Mouse (Mus musculus) lung, adult 2 months (tissue): Measurements from ENCODE around the gene Prss28. TPM values are rescaled to one million over a fixed set of nuclear protein-coding genes. Genes with fewer than 3 reads are reported as not detected.

ENCODE experiments used
- DNase-seq: peaks from one replicate; pipeline ENCODE4 v3.0.0; 2022
- H3K4me1 ChIP-seq: fragments of 200-500 bp; 2 replicates; pipeline ENCODE4 v1.6.1; 2011; ENCODE audit warnings: low read length; ENCODE audit not compliant: control insufficient read depth, insufficient read depth
- H3K4me3 ChIP-seq: fragments of 200-500 bp; replicated peaks from 2 replicates; pipeline ENCODE3; 2011; ENCODE audit warnings: low read depth, mild to moderate bottlenecking, control low read depth, low read length; ENCODE audit errors: extremely low read depth
- CTCF ChIP-seq: fragments of 200-500 bp; IDR thresholded peaks from 2 replicates; pipeline ENCODE4 v1.5.1; 2011; ENCODE audit warnings: mild to moderate bottlenecking, low read length, control low read depth; ENCODE audit not compliant: insufficient read depth
- POLR2A ChIP-seq: fragments of 200-500 bp; IDR thresholded peaks from 2 replicates; pipeline ENCODE4 v1.6.1; 2011; ENCODE audit warnings: low read depth, mild to moderate bottlenecking, control low read depth, low read length, borderline replicate concordance; ENCODE audit errors: extremely low read depth
- WGBS: fragments of 180-500 bp; shearing (Covaris S2); methylation state at CpG from one replicate; pipeline ENCODE4 v1.1.7; 2018; 5-methylcytosine and 5-hydroxymethylcytosine counted together
- polyA plus RNA-seq: library from polyadenylated mRNA; depleted of rRNA; stranded (reverse); fragments of >200 nt; gene quantifications from 2 replicates; pipeline ENCODE4 v1.2.3, GENCODE M21; 2012

The Prss28 gene
- polyA plus RNA-seq, 1 experiment = not detected

DNA sequence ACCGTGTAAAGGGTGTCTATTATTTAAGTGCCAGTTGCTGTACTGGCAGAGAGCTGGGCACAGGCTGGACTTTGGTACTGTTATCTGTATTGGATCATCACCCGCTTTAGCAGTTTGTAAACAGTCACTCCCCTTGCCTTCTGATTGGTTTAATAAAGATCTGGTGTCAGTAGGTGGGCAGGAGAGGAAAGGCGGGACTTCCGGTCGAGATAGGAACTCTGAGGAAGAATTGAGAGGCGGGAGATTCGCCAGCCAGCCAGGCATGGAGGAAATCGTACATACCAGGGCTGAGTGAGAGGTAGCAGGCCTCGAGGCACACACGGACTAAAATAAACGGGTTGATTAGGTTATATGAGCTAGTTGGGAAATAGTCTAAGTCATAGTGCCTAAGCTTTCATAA is 26.3 kb upstream of the Prss28 start:
- peak; percentile 55 for DNase-seq
- H3K4me3 ChIP-seq = no peak overlapping the region
- H3K4me1 ChIP-seq = peaks cover 2% of the 10 kb centered on the region; the same call in 1 of the 2 replicates
- no peak for TF ChIP-seq POLR2A
- no peak for TF ChIP-seq CTCF
- 21% methylated on average over 11 of the region's 11 CpGs for WGBS

DNA sequence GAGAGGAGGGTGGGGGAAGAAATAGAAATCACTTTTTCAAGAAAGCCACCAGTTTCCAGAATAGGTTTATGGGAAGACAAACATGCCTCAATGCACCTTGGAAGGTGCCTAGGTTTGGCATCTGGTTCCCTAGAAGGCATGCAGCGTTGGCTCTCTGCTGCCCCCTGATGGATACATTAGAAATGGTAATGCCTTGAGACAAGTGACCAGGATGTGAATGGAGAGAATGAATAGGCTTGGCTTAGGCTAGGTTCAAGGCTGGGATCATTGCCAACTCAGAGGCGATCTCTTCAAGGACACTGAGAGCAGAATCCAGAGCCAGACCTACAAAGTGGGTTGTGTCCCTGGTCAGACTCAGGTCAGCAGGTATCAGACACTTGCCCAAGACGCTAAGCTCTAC is 23.4 kb upstream of the Prss28 start:
- no peak overlapping the region for H3K4me3 ChIP-seq
- peak; percentile 96 for TF ChIP-seq CTCF
- no peak for TF ChIP-seq POLR2A
- peaks cover 2% of the 10 kb centered on the region; the same call in 1 of the 2 replicates for H3K4me1 ChIP-seq
- peak; percentile 56 for DNase-seq
- WGBS = 19% methylated on average over 3 of the region's 3 CpGs

DNA sequence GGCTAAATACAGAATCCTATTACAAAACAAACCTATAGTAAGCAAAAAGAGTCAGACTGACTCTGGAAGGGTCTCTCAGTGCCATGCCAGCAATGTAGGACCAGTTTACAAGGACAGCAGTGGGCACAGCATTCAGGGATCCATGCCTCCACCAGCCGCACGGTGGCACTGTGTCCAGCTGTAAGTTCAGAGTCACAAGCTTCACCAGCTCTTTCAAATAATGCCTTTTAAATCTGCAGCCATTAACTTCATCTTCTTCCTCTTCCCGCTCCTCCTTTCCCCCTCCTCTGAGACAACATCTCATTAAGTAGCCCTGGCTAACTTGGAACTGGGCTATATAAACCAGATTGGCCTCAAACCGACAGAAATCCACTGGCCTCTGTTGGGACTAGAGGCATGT is 19.6 kb upstream of the Prss28 start:
- Histone ChIP-seq H3K4me3 (no peak overlapping the region), H3K4me1 (peaks cover 2% of the 10 kb centered on the region; the same call in 1 of the 2 replicates)
- no peak for DNase-seq
- WGBS = 11% methylated on average over 4 of the region's 4 CpGs
- TF ChIP-seq CTCF (peak; percentile 89), POLR2A (no peak)

DNA sequence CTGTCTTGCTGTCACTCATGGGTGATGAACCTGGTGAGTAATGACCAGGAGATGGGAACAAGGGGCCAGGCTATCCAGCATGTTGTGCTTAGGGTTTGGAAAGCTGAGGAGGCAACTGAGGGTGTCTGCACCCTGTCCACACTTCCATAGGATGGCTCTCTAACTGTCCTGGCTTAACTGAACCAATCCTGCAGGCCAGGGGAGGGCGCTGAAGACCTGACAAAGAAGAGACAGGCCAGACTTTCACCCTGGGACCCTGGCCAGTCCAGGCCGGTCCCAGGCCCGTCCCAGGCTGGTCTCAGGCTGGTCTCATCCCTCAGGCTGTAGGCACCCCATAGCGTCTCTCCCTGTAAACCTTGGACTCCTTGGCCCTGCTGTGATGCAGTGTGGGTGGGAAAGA is 18.0 kb upstream of the Prss28 start:
- no peak for DNase-seq
- WGBS = 25% methylated on average over 4 of the region's 4 CpGs
- Histone ChIP-seq H3K4me3 (no peak overlapping the region), H3K4me1 (no peaks in the 10 kb centered on the region)
- TF ChIP-seq CTCF (no peak), POLR2A (no peak)

DNA sequence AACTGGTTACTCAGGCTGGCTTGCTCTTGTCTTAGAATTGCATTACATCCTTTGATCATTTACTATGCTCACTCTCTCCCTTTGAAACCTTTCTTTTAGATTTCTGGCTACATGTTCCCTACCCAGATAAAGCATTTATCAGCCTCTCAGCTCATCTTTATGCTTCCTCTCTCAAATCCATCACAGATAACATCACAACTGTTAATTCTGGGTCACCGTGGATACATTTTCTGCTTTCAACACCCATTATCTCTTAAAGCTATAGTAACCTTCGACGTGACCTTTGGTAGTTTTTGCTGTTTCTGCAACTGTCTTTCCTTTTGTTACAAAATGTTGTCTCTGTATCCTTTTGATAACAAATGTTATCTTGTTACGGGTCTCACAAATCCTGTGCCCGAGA is 15.0 kb upstream of the Prss28 start:
- TF ChIP-seq CTCF = no peak
- no peak for TF ChIP-seq POLR2A
- no peak for DNase-seq
- Histone ChIP-seq H3K4me1 (no peaks in the 10 kb centered on the region), H3K4me3 (no peak overlapping the region)
- 38% methylated on average over 5 of the region's 5 CpGs for WGBS

DNA sequence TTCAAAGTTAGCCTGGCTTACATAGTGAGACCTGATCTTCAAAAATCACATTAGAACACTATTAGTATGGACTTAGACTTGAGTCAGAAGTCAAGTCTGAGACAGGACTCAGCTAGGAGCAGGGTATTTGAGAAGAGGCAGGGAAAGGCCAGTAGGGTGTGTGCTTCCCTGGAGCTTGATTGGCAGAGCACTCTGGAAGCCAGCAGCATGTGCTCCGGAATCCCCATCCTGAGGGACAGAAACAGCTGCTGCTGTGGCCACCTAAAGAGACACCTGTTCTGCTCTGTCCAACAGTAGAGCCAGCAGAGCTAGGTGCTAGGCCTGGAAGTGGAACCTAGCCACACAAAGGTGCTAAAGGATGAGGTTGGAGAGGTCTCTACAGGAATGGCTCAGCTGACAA is 14.3 kb upstream of the Prss28 start:
- 54% methylated on average over 1 of the region's 1 CpGs for WGBS
- TF ChIP-seq POLR2A = no peak
- no peak for TF ChIP-seq CTCF
- no peak for DNase-seq
- no peaks in the 10 kb centered on the region for H3K4me1 ChIP-seq
- H3K4me3 ChIP-seq = no peak overlapping the region

DNA sequence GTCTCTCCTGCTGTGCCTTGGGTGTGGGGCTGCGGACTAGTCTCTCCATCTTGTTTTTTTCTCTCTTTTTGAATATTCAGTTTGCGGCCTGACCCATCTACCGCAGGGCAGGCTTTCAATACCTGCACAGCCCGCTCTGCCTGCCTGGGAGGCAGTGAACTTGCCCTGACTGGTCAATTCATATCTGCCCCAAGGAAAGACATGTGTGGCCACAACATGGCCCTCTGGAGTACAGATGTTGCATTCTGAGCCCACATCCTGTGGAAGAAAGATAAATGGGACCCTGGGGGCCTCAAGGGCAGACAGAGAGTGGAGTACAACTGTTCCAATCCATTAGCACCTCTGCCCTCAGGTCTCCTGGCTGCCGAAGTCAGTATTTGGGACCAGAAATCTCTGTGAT is 10.4 kb upstream of the Prss28 start, which contains the start of gene Prss34:
Gene Prss34 (plus strand): TSS at position 301 of the 400 bp plus-strand sequence.
- TF ChIP-seq CTCF = no peak
- no peak for TF ChIP-seq POLR2A
- DNase-seq = no peak
- no peak within 1 kb of the TSS for H3K4me3 ChIP-seq
- WGBS = 73% methylated on average over 5 of the region's 5 CpGs
- no peaks in the 10 kb centered on the region for H3K4me1 ChIP-seq

DNA sequence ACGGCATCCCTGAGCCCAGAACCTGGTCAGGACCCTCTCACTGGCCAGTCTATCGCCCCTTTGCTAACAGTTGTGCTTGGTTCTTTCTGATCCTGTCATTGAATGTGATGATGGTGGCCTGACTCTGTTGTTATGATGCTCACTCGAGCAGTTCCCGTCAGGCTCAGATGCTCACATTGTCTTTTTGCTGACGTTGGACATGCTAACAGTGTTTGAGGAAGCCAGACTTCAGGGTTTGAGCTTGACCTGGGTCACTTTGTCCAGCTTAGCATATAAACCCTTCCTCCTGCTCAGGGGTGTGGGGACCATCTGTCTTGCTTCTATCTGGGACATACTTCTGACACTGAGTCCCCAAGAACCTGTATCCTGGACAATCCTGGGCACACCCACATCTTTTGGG is 9.9 kb downstream of the Prss28 start, which contains the start of gene Prss29:
Gene Prss29 (plus strand): TSS at position 301 of the 400 bp plus-strand sequence.
- TF ChIP-seq CTCF = no peak
- no peak for TF ChIP-seq POLR2A
- WGBS = 65% methylated on average over 5 of the region's 5 CpGs
- DNase-seq = no peak
- Histone ChIP-seq H3K4me3 (no peak within 1 kb of the TSS), H3K4me1 (no peaks in the 10 kb centered on the region)

DNA sequence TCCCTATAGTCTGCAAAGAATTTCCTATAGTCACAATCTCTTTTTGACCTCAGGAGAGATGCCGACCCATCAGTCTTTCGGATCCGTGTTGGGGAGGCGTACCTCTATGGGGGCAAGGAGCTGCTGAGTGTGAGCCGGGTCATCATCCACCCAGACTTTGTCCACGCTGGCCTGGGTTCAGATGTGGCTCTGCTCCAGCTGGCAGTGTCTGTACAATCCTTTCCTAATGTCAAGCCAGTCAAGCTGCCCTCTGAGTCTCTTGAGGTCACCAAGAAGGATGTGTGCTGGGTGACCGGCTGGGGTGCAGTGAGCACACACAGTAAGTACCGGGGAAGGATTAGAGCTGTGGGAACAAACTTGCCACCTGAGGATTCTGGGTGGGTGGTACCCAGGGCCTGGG is 12.4 kb downstream of the Prss28 start:
- no peak for TF ChIP-seq POLR2A
- TF ChIP-seq CTCF = no peak
- no peak overlapping the region for H3K4me3 ChIP-seq
- no peaks in the 10 kb centered on the region for H3K4me1 ChIP-seq
- WGBS = 72% methylated on average over 8 of the region's 8 CpGs
- no peak for DNase-seq

DNA sequence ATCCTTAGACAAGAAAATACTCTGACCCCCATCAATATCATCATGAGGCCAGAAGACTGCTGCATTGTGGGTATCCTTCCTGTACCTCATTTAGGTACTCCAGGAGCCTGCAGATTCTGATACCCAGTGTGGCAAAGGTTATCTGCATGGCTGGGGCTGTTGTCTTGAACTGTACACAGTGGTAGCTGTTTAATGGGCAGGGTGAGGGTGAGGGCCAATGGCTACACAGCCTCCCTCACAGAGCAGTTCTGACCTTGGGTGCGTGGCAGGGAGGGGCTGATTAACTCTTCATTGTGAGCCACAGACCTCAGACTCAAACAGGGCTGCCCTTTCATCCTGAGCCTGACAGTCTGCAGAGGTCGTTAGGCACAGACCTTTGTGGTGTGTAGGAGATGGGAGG is 14.5 kb downstream of the Prss28 start:
- WGBS = 12% methylated on average over 2 of the region's 2 CpGs
- TF ChIP-seq CTCF (no peak), POLR2A (no peak)
- DNase-seq = no peak
- Histone ChIP-seq H3K4me3 (no peak overlapping the region), H3K4me1 (no peaks in the 10 kb centered on the region)
